Mouse (Mus musculus): Measurements from ENCODE around the gene Phactr4. TPM values are rescaled to one million over a fixed set of nuclear protein-coding genes. Genes with fewer than 3 reads are reported as not detected.

Gene Phactr4
- polyA plus RNA-seq, 1 experiment from 2014 or later = 32.9 TPM

DNA sequence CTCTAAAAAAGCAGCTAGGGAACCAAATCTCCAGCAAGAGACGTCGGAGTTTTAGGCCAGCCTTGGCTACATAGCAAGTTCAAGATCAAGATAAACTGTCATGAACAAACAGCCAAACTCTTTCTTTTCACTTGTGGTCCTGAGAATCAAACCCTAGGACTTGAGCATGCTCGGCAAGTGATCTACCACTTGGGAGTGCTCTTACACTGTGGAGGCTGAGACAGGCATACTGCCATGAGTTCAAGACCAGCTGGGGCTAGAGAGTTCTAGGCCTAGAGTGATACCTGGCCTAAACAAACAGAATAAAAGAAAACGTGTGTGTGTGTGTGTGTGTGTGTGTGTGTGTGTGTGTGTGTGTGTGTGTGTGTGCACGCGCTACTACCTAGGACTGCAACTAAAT, 31.9 kb upstream of the Phactr4 start:
- no peak overlapping the region for H3K27ac ChIP-seq (replicated peaks; ENCODE audit: low read depth, low read length)
- H3K4me3 ChIP-seq (ENCODE audit: low read depth, low read length) = no peak overlapping the region
- 89% methylated on average over 6 of the region's 6 CpGs for WGBS
- H3K27me3 ChIP-seq (ENCODE audit: control insufficient read depth, insufficient read depth, low read length) = no peaks in the 10 kb centered on the region
- ATAC-seq (ENCODE audit: insufficient number of reproducible peaks, low FRiP score, low TSS enrichment, low read depth) = no peak
- DNase-seq (ENCODE audit: low spot score) = no peak
- H3K4me1 ChIP-seq (ENCODE audit: control insufficient read depth, insufficient read depth, low read length) = no peaks in the 10 kb centered on the region
- H3K36me3 ChIP-seq (ENCODE audit: control insufficient read depth, insufficient read depth, low read length) = peaks cover 7% of the 10 kb centered on the region; the same call in 1 of the 2 replicates
- H3K9ac ChIP-seq (ENCODE audit: low read length) = no peak overlapping the region
- no peaks in the 10 kb centered on the region for H3K9me3 ChIP-seq (ENCODE audit: control insufficient read depth, low read length)
- no peak overlapping the region for H3K4me2 ChIP-seq (ENCODE audit: low read depth, severe bottlenecking)

- no peaks in the 10 kb centered on the region for H3K27me3 ChIP-seq (ENCODE audit: control insufficient read depth, insufficient read depth, low read length)
- no peaks in the 10 kb centered on the region for H3K9me3 ChIP-seq (ENCODE audit: control insufficient read depth, low read length)
- no peak overlapping the region for H3K9ac ChIP-seq (ENCODE audit: low read length)
- no peak overlapping the region for H3K4me2 ChIP-seq (ENCODE audit: low read depth, severe bottlenecking)
- 91% methylated on average over 3 of the region's 3 CpGs for WGBS
- H3K4me1 ChIP-seq (ENCODE audit: control insufficient read depth, insufficient read depth, low read length) = no peaks in the 10 kb centered on the region
- DNase-seq (ENCODE audit: low spot score) (no peak), ATAC-seq (ENCODE audit: insufficient number of reproducible peaks, low FRiP score, low TSS enrichment, low read depth) (no peak)
- no peaks in the 10 kb centered on the region for H3K36me3 ChIP-seq (ENCODE audit: control insufficient read depth, insufficient read depth, low read length)
- H3K27ac ChIP-seq (replicated peaks; ENCODE audit: low read depth, low read length) = no peak overlapping the region
- H3K4me3 ChIP-seq (ENCODE audit: low read depth, low read length) = no peak overlapping the region
These were observed 27.5 kb upstream of the Phactr4 start for GRCm38 (mm10) chr4:132449778-132450177.

DNA sequence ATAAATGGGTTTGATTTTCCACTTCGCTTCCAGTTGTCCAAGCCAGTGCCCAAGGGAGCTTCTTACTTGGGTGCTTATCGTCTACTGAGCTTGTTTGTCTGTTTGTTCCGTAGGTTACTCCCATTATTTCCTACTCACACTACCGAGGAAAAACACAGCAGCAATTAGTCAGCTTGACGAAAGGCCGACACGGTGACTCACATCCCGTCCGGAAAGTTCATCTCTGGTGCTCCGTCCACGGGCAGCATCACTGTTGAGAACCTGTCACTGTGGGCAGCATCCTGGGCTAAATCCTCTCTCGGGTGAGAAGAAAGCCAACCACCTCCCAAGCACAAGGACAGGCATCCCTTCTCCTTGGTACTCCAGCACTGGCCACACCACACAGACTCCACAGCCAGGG, 23.8 kb upstream of the Phactr4 start:
- Histone ChIP-seq H3K36me3 (ENCODE audit: control insufficient read depth, insufficient read depth, low read length) (no peaks in the 10 kb centered on the region), H3K9ac (ENCODE audit: low read length) (no peak overlapping the region), H3K4me2 (ENCODE audit: low read depth, severe bottlenecking) (no peak overlapping the region), H3K27ac (replicated peaks; ENCODE audit: low read depth, low read length) (no peak overlapping the region), H3K27me3 (ENCODE audit: control insufficient read depth, insufficient read depth, low read length) (no peaks in the 10 kb centered on the region), H3K9me3 (ENCODE audit: control insufficient read depth, low read length) (no peaks in the 10 kb centered on the region), H3K4me1 (ENCODE audit: control insufficient read depth, insufficient read depth, low read length) (no peaks in the 10 kb centered on the region), H3K4me3 (ENCODE audit: low read depth, low read length) (no peak overlapping the region)
- 84% methylated on average over 12 of the region's 12 CpGs for WGBS
- DNase-seq (ENCODE audit: low spot score) (no peak), ATAC-seq (ENCODE audit: insufficient number of reproducible peaks, low FRiP score, low TSS enrichment, low read depth) (no peak)

GRCm38 (mm10) chr4:132444516-132444915, 22.2 kb upstream of the Phactr4 start:
- Histone ChIP-seq H3K4me3 (ENCODE audit: low read depth, low read length) (no peak overlapping the region), H3K4me2 (ENCODE audit: low read depth, severe bottlenecking) (no peak overlapping the region), H3K36me3 (ENCODE audit: control insufficient read depth, insufficient read depth, low read length) (no peaks in the 10 kb centered on the region), H3K27ac (replicated peaks; ENCODE audit: low read depth, low read length) (no peak overlapping the region), H3K9ac (ENCODE audit: low read length) (no peak overlapping the region), H3K9me3 (ENCODE audit: control insufficient read depth, low read length) (no peaks in the 10 kb centered on the region), H3K27me3 (ENCODE audit: control insufficient read depth, insufficient read depth, low read length) (no peaks in the 10 kb centered on the region), H3K4me1 (ENCODE audit: control insufficient read depth, insufficient read depth, low read length) (no peaks in the 10 kb centered on the region)
- DNase-seq (ENCODE audit: low spot score) = no peak
- 81% methylated on average over 8 of the region's 8 CpGs for WGBS
- ATAC-seq (ENCODE audit: insufficient number of reproducible peaks, low FRiP score, low TSS enrichment, low read depth) = no peak

DNA sequence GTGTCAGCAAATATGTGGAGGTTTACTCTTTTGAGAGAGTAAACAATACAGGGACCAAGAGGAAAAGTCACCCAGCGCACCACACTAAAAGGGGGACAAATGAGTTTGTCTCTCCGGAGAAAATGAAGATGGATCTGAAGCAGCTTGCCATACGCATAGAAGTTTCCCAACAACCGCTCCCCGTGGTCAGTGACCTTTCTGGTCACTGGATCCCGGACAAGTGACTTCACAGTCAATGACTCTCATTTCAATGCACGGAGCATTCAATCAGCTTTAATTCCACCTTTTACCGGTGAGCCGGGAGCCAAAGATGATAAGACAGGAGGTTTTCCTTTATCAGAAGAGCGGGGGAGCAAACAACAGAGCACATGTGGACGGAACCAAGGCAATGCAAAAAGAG, 15.6 kb upstream of the Phactr4 start:
- no peaks in the 10 kb centered on the region for H3K36me3 ChIP-seq (ENCODE audit: control insufficient read depth, insufficient read depth, low read length)
- ATAC-seq (ENCODE audit: insufficient number of reproducible peaks, low FRiP score, low TSS enrichment, low read depth) (no peak), DNase-seq (ENCODE audit: low spot score) (no peak)
- H3K4me2 ChIP-seq (ENCODE audit: low read depth, severe bottlenecking) = no peak overlapping the region
- no peaks in the 10 kb centered on the region for H3K4me1 ChIP-seq (ENCODE audit: control insufficient read depth, insufficient read depth, low read length)
- H3K9me3 ChIP-seq (ENCODE audit: control insufficient read depth, low read length) = no peaks in the 10 kb centered on the region
- H3K9ac ChIP-seq (ENCODE audit: low read length) = no peak overlapping the region
- 67% methylated on average over 11 of the region's 11 CpGs for WGBS
- H3K27ac ChIP-seq (replicated peaks; ENCODE audit: low read depth, low read length) = no peak overlapping the region
- H3K4me3 ChIP-seq (ENCODE audit: low read depth, low read length) = no peak overlapping the region
- no peaks in the 10 kb centered on the region for H3K27me3 ChIP-seq (ENCODE audit: control insufficient read depth, insufficient read depth, low read length)

- DNase-seq (ENCODE audit: low spot score) (no peak), ATAC-seq (ENCODE audit: insufficient number of reproducible peaks, low FRiP score, low TSS enrichment, low read depth) (no peak)
- Histone ChIP-seq H3K36me3 (ENCODE audit: control insufficient read depth, insufficient read depth, low read length) (no peaks in the 10 kb centered on the region), H3K27ac (replicated peaks; ENCODE audit: low read depth, low read length) (no peak overlapping the region), H3K4me3 (ENCODE audit: low read depth, low read length) (no peak overlapping the region), H3K27me3 (ENCODE audit: control insufficient read depth, insufficient read depth, low read length) (no peaks in the 10 kb centered on the region), H3K4me2 (ENCODE audit: low read depth, severe bottlenecking) (peak overlapping the region; percentile 34), H3K4me1 (ENCODE audit: control insufficient read depth, insufficient read depth, low read length) (no peaks in the 10 kb centered on the region), H3K9ac (ENCODE audit: low read length) (no peak overlapping the region), H3K9me3 (ENCODE audit: control insufficient read depth, low read length) (no peaks in the 10 kb centered on the region)
- WGBS = 10% methylated on average over 14 of the region's 14 CpGs
These were observed 10.6 kb upstream of the Phactr4 start for GRCm38 (mm10) chr4:132432717-132433372.

- Histone ChIP-seq H3K9me3 (ENCODE audit: control insufficient read depth, low read length) (no peaks in the 10 kb centered on the region), H3K27me3 (ENCODE audit: control insufficient read depth, insufficient read depth, low read length) (no peaks in the 10 kb centered on the region), H3K9ac (ENCODE audit: low read length) (no peak overlapping the region), H3K27ac (replicated peaks; ENCODE audit: low read depth, low read length) (no peak overlapping the region), H3K36me3 (ENCODE audit: control insufficient read depth, insufficient read depth, low read length) (no peaks in the 10 kb centered on the region), H3K4me1 (ENCODE audit: control insufficient read depth, insufficient read depth, low read length) (no peaks in the 10 kb centered on the region), H3K4me2 (ENCODE audit: low read depth, severe bottlenecking) (no peak overlapping the region), H3K4me3 (ENCODE audit: low read depth, low read length) (no peak overlapping the region)
- ATAC-seq (ENCODE audit: insufficient number of reproducible peaks, low FRiP score, low TSS enrichment, low read depth) (no peak), DNase-seq (ENCODE audit: low spot score) (no peak)
- 39% methylated on average over 9 of the region's 9 CpGs for WGBS
These were observed 5.8 kb upstream of the Phactr4 start for GRCm38 (mm10) chr4:132428022-132428542.

GRCm38 (mm10) chr4:132427493-132427892, 5.2 kb upstream of the Phactr4 start:
- H3K4me3 ChIP-seq (ENCODE audit: low read depth, low read length) = no peak overlapping the region
- DNase-seq (ENCODE audit: low spot score) (no peak), ATAC-seq (ENCODE audit: insufficient number of reproducible peaks, low FRiP score, low TSS enrichment, low read depth) (no peak)
- WGBS = 81% methylated on average over 4 of the region's 4 CpGs
- no peak overlapping the region for H3K4me2 ChIP-seq (ENCODE audit: low read depth, severe bottlenecking)
- no peak overlapping the region for H3K27ac ChIP-seq (replicated peaks; ENCODE audit: low read depth, low read length)
- H3K9ac ChIP-seq (ENCODE audit: low read length) = no peak overlapping the region
- no peaks in the 10 kb centered on the region for H3K27me3 ChIP-seq (ENCODE audit: control insufficient read depth, insufficient read depth, low read length)
- H3K4me1 ChIP-seq (ENCODE audit: control insufficient read depth, insufficient read depth, low read length) = no peaks in the 10 kb centered on the region
- no peaks in the 10 kb centered on the region for H3K36me3 ChIP-seq (ENCODE audit: control insufficient read depth, insufficient read depth, low read length)
- no peaks in the 10 kb centered on the region for H3K9me3 ChIP-seq (ENCODE audit: control insufficient read depth, low read length)

DNA sequence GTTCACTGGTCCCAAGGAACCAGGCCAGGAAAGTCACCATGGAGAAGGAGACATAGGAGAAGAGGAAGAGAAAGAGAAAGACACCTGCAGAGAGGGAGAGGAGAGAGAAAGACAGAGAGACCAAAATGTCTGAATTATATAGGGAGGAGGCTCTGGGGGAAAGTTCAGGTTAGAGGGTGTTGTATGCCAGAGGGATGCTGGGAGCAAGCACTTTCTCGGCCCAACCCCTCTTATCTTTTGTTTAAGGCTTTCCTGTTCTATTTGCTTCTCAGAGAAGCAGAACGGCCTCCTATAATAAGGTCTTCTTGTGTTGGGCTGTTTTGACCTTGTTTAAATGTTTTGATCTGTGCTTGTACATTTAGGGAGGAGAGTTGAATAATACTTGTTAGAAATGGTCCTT, 3.7 kb upstream of the Phactr4 start:
- DNase-seq (ENCODE audit: low spot score) (no peak), ATAC-seq (ENCODE audit: insufficient number of reproducible peaks, low FRiP score, low TSS enrichment, low read depth) (no peak)
- Histone ChIP-seq H3K9me3 (ENCODE audit: control insufficient read depth, low read length) (no peaks in the 10 kb centered on the region), H3K4me1 (ENCODE audit: control insufficient read depth, insufficient read depth, low read length) (no peaks in the 10 kb centered on the region; the same call in 1 of the 2 replicates), H3K9ac (ENCODE audit: low read length) (no peak overlapping the region), H3K36me3 (ENCODE audit: control insufficient read depth, insufficient read depth, low read length) (no peaks in the 10 kb centered on the region), H3K4me2 (ENCODE audit: low read depth, severe bottlenecking) (no peak overlapping the region), H3K27ac (replicated peaks; ENCODE audit: low read depth, low read length) (no peak overlapping the region), H3K4me3 (ENCODE audit: low read depth, low read length) (no peak overlapping the region), H3K27me3 (ENCODE audit: control insufficient read depth, insufficient read depth, low read length) (no peaks in the 10 kb centered on the region)
- 61% methylated on average over 2 of the region's 2 CpGs for WGBS

Measured in limb, embryonic 11.5 days (tissue).